Mouse (Mus musculus) small intestine, adult 2 months (tissue): ENCODE data around the gene Syt6.

ENCODE experiments used
- CTCF ChIP-seq: fragments of 200-500 bp; IDR thresholded peaks from 2 replicates; pipeline ENCODE4 v1.5.1; 2012; ENCODE audit warnings: low read depth, mild to moderate bottlenecking, control low read depth, inconsistent platforms, low read length, moderate library complexity, mixed read lengths; ENCODE audit not compliant: insufficient replicate concordance, insufficient read length; ENCODE audit errors: extremely low read depth
- POLR2A ChIP-seq: fragments of 200-500 bp; IDR thresholded peaks from 2 replicates; pipeline ENCODE4 v1.6.1; 2012; ENCODE audit warnings: low read depth, mild to moderate bottlenecking, control low read depth, inconsistent platforms, low read length, moderate library complexity

DNA sequence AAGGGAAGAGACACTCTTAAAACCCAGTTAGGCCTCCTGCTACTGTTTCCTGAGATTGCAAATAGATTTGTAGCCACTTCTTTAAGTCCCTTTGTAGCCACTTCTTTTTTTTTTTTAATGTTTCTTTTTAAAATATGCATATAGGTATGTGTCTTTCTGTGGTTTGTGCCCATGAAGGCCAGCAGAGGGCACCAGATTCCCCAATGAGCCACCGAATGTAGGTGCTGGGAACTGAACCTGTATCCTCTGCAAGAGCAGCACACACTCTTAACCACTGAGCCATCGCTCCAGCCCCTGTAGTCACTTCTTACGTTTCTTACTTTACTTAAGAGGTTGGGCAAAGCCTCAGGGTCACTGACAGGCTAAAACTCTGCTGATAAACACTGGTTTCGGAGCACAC, 51.5 kb downstream of the Syt6 start:
- TF ChIP-seq CTCF, result no peak
- no peak for TF ChIP-seq POLR2A
